ENCODE assay signal across 21 mouse cellular contexts in the genomic region with DNA sequence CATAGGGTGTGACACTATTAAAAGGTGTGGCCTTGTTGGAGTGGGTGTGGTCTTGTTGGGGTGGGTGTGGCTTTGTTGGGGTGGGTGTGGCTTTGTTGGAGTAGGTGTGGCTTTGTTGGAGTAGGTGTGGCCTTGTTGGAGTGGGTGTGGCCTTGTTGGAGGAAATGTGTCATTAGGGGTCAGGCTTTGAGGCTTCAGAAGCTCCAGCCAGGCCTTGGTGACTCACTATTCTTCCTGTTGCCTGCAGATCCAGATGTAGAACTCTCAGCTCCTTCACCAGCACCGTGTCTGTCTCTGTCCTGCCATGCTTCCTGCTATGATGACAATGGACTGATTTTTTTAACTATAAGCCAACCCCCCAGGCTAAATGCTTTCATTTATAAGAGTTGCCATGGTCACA. TPM values are rescaled to one million over a fixed set of nuclear protein-coding genes. Genes with fewer than 3 reads are reported as not detected.
DNase-seq lines count a peak whose midpoint lies in the region; ATAC-seq and TF ChIP-seq lines count a peak whose summit lies in the region.
"Had no signal": no experiment of that assay in that cellular context is flagged by ENCODE, and none has a peak within 500 bp of the region (broad histone marks: within the 10 kb centered on the region; RNA-seq: fewer than 3 reads in every experiment).

No protein-coding gene starts in this region.

- H3K4me1 ChIP-seq in heart, postnatal 0 days (ENCODE audit: control insufficient read depth, insufficient read depth): 0 out of 2 replicates have a peak, but pooled peaks cover 5% of the 10 kb centered on the region
- peaks cover 2% of the 10 kb centered on the region; the same call in 1 of the 2 replicates for H3K4me1 ChIP-seq in heart, adult 2 months (ENCODE audit: control insufficient read depth, insufficient read depth, low read length)
- peaks cover 25% of the 10 kb centered on the region for H3K4me1 ChIP-seq in neural tube, embryonic 15.5 days
- no peaks in the 10 kb centered on the region for H3K4me1 ChIP-seq in stomach, postnatal 0 days (replicated peaks; ENCODE audit: control insufficient read depth, insufficient read depth)
- peaks cover 8% of the 10 kb centered on the region; the same call in 1 of the 2 replicates for H3K4me1 ChIP-seq in midbrain, postnatal 0 days (ENCODE audit: insufficient read depth, low read length)

- TF ChIP-seq CTCF in heart, postnatal 0 days (IDR thresholded peaks at IDR 0.05; ENCODE audit: low read depth): no peak
- TF ChIP-seq CTCF in heart, adult 2 months (IDR thresholded peaks at IDR 0.05): no peak
- no peak for TF ChIP-seq CTCF in brain, embryonic 14.5 days (IDR thresholded peaks at IDR 0.05; ENCODE audit: borderline replicate concordance, extremely low read depth, insufficient read depth, insufficient read length)
- TF ChIP-seq CTCF in stomach, postnatal 0 days (IDR thresholded peaks at IDR 0.05; ENCODE audit: low read depth): no peak
- TF ChIP-seq CTCF in midbrain, postnatal 0 days (IDR thresholded peaks at IDR 0.05): no peak

- intact Hi-C loops in heart, adult 2 months (cut with DNase I): loop anchor here (10.0 kb wide), 1 partner anchor 375 kb away; the partner anchor contains the start of gene Zfp326

- no peak overlapping the region for H3K4me3 ChIP-seq in heart, postnatal 0 days (ENCODE audit: low read depth, low read length)
- no peak overlapping the region for H3K4me3 ChIP-seq in heart, adult 2 months
- no peak overlapping the region for H3K4me3 ChIP-seq in neural tube, embryonic 15.5 days (replicated peaks)
- no peak overlapping the region for H3K4me3 ChIP-seq in stomach, postnatal 0 days (ENCODE audit: low read depth, low read length)
- no peak overlapping the region for H3K4me3 ChIP-seq in midbrain, postnatal 0 days (ENCODE audit: low read depth, low read length)
- H3K4me3 ChIP-seq: embryonic facial prominence, embryonic 12.5 days; heart, embryonic 12.5 days; hindbrain, embryonic 13.5 days; limb, embryonic 12.5 days; midbrain, embryonic 13.5 days; neural tube, embryonic 13.5 days had no signal

- no peak overlapping the region for H3K27ac ChIP-seq in heart, postnatal 0 days (ENCODE audit: low read depth)
- no peak overlapping the region for H3K27ac ChIP-seq in heart, adult 2 months
- H3K27ac ChIP-seq in neural tube, embryonic 15.5 days (replicated peaks): 0 out of 2 replicates have a peak overlapping the region, but pooled peaks have one; percentile 13
- no peak overlapping the region for H3K27ac ChIP-seq in stomach, postnatal 0 days (replicated peaks)
- H3K27ac ChIP-seq in midbrain, postnatal 0 days (ENCODE audit: low read depth, low read length): no peak overlapping the region
- H3K27ac ChIP-seq: embryonic facial prominence, embryonic 12.5 days had no signal

- no peaks in the 10 kb centered on the region for H3K36me3 ChIP-seq in heart, postnatal 0 days (replicated peaks; ENCODE audit: control insufficient read depth, insufficient read depth, low read length)
- H3K36me3 ChIP-seq in heart, adult 2 months (ENCODE audit: control insufficient read depth, insufficient read depth, low read length): no peaks in the 10 kb centered on the region
- H3K36me3 ChIP-seq in neural tube, embryonic 15.5 days: no peaks in the 10 kb centered on the region
- no peaks in the 10 kb centered on the region for H3K36me3 ChIP-seq in stomach, postnatal 0 days (ENCODE audit: control insufficient read depth, insufficient read depth, low read length)
- H3K36me3 ChIP-seq in midbrain, postnatal 0 days (ENCODE audit: insufficient read depth, low read length): no peaks in the 10 kb centered on the region
- H3K36me3 ChIP-seq: embryonic facial prominence, embryonic 12.5 days; heart, embryonic 12.5 days; hindbrain, embryonic 13.5 days; limb, embryonic 12.5 days; midbrain, embryonic 13.5 days; neural tube, embryonic 13.5 days had no signal

- no peak for TF ChIP-seq EP300 in heart, postnatal 0 days (IDR thresholded peaks at IDR 0.05; ENCODE audit: low read depth)
- no peak for TF ChIP-seq EP300 in heart, adult 2 months (IDR thresholded peaks at IDR 0.05; ENCODE audit: insufficient read depth, low read depth, low read length)
- TF ChIP-seq EP300 in stomach, postnatal 0 days (optimal IDR thresholded peaks at IDR 0.05): no peak

- peak; percentile 29 for DNase-seq in heart, postnatal 0 days (ENCODE audit: low spot score)
- DNase-seq in heart, adult 2 months: no peak
- DNase-seq in neural tube, embryonic 10.5 days (ENCODE audit: extremely low spot score, low spot score): no peak
- peak; percentile 5 for DNase-seq in brain, embryonic 14.5 days (ENCODE audit: low read depth)
- DNase-seq in stomach, postnatal 0 days (ENCODE audit: low spot score): no peak
- DNase-seq in gastrocnemius, adult 8-10 months (ENCODE audit: low spot score in 2 of 2): no peak
- no peak for DNase-seq in midbrain, postnatal 0 days (ENCODE audit: low spot score)
- DNase-seq: adrenal gland, adult 8-10 months; cerebellum, postnatal 14 days; gastrocnemius, postnatal 25 days; kidney, adult 2 months; kidney, postnatal 4 days; layer of hippocampus, postnatal 36 days; lung, adult 18-20 months had no signal

- H3K4me2 ChIP-seq in heart, postnatal 0 days (ENCODE audit: low read depth, low read length): no peak overlapping the region
- no peak overlapping the region for H3K4me2 ChIP-seq in neural tube, embryonic 15.5 days
- H3K4me2 ChIP-seq in stomach, postnatal 0 days (replicated peaks; ENCODE audit: low read depth): no peak overlapping the region
- H3K4me2 ChIP-seq in midbrain, postnatal 0 days (ENCODE audit: low read depth, low read length, poor library complexity, severe bottlenecking): no peak overlapping the region
- H3K4me2 ChIP-seq: embryonic facial prominence, embryonic 12.5 days; heart, embryonic 12.5 days; hindbrain, embryonic 13.5 days; limb, embryonic 12.5 days; midbrain, embryonic 13.5 days; neural tube, embryonic 13.5 days had no signal

- WGBS in heart, postnatal 0 days: 67% methylated on average over 1 of the region's 1 CpGs
- 26% methylated on average over 1 of the region's 1 CpGs for WGBS in heart, adult 2 months
- 50% methylated on average over 1 of the region's 1 CpGs for WGBS in neural tube, embryonic 15.5 days
- 62% methylated on average over 1 of the region's 1 CpGs for WGBS in stomach, postnatal 0 days
- 9% methylated on average over 1 of the region's 1 CpGs for WGBS in midbrain, postnatal 0 days

- H3K9me3 ChIP-seq in heart, postnatal 0 days (replicated peaks; ENCODE audit: control insufficient read depth, low read length): no peaks in the 10 kb centered on the region
- H3K9me3 ChIP-seq in neural tube, embryonic 15.5 days (replicated peaks): no peaks in the 10 kb centered on the region
- no peaks in the 10 kb centered on the region for H3K9me3 ChIP-seq in stomach, postnatal 0 days (ENCODE audit: control insufficient read depth, low read length)
- H3K9me3 ChIP-seq in midbrain, postnatal 0 days (ENCODE audit: low read length): no peaks in the 10 kb centered on the region
- H3K9me3 ChIP-seq: embryonic facial prominence, embryonic 12.5 days; hindbrain, embryonic 13.5 days; midbrain, embryonic 13.5 days; neural tube, embryonic 13.5 days had no signal

- peak; percentile 34; the same call in 1 of the 2 replicates for ATAC-seq in heart, postnatal 0 days (ENCODE audit: insufficient read depth, low read depth)
- no peak for ATAC-seq in neural tube, embryonic 15.5 days (ENCODE audit: low FRiP score)
- ATAC-seq in stomach, postnatal 0 days (ENCODE audit: low FRiP score, low TSS enrichment): peak; percentile 65
- no peak for ATAC-seq in midbrain, postnatal 0 days (ENCODE audit: low FRiP score)

- H3K79me2 ChIP-seq in heart, adult 2 months (replicated peaks; ENCODE audit: control insufficient read depth, insufficient read depth, low read length): no peaks in the 10 kb centered on the region

- TF ChIP-seq POLR2A in heart, adult 2 months (IDR thresholded peaks at IDR 0.05; ENCODE audit: insufficient read depth, low read depth, low read length): no peak
- TF ChIP-seq POLR2A in brain, embryonic 14.5 days (IDR thresholded peaks at IDR 0.05; ENCODE audit: borderline replicate concordance, extremely low read depth, insufficient read depth, insufficient read length, poor library complexity, severe bottlenecking): no peak

- no peak overlapping the region for H3K9ac ChIP-seq in heart, postnatal 0 days (replicated peaks; ENCODE audit: low read depth, low read length)
- H3K9ac ChIP-seq in heart, adult 2 months (ENCODE audit: low read depth, low read length): no peak overlapping the region
- no peak overlapping the region for H3K9ac ChIP-seq in neural tube, embryonic 15.5 days (replicated peaks)
- H3K9ac ChIP-seq in stomach, postnatal 0 days (ENCODE audit: low read length): no peak overlapping the region
- no peak overlapping the region for H3K9ac ChIP-seq in midbrain, postnatal 0 days (replicated peaks; ENCODE audit: low read length, poor library complexity, severe bottlenecking)
- H3K9ac ChIP-seq: embryonic facial prominence, embryonic 12.5 days; heart, embryonic 12.5 days; limb, embryonic 12.5 days; midbrain, embryonic 13.5 days; neural tube, embryonic 13.5 days had no signal

- no peaks in the 10 kb centered on the region for H3K27me3 ChIP-seq in heart, postnatal 0 days (ENCODE audit: control insufficient read depth, insufficient read depth, low read length)
- no peaks in the 10 kb centered on the region for H3K27me3 ChIP-seq in heart, adult 2 months (ENCODE audit: control insufficient read depth, insufficient read depth, low read length)
- no peaks in the 10 kb centered on the region for H3K27me3 ChIP-seq in neural tube, embryonic 15.5 days (replicated peaks)
- H3K27me3 ChIP-seq in stomach, postnatal 0 days (ENCODE audit: control insufficient read depth, insufficient read depth, low read length): no peaks in the 10 kb centered on the region
- no peaks in the 10 kb centered on the region for H3K27me3 ChIP-seq in midbrain, postnatal 0 days (ENCODE audit: insufficient read depth, low read length)
- H3K27me3 ChIP-seq: heart, embryonic 12.5 days; midbrain, embryonic 13.5 days; neural tube, embryonic 13.5 days had no signal

RNA-seq across cellular contexts. Expression of gene Lrrc8c, which starts 19.8 kb away (rescaled TPM):
- 5.0 and 19.9 TPM in 2 replicates for total RNA-seq in heart, postnatal 0 days (2014; rRNA removed; ENCODE audit: low replicate concordance)
- polyA plus RNA-seq in heart, postnatal 0 days (2015; fragmentation: Nextera tagmentation; extraction: Ambion mirVana): 11.1 and 14.9 TPM in 2 replicates
- 10 to 100 TPM; 19.7 to 35.5 TPM for total RNA-seq in heart, adult 2 months (2021)
- polyA plus RNA-seq in heart, adult 2 months (2012; rRNA removed): 23.5 and 37.5 TPM in 2 replicates
- 14.7 and 16.4 TPM in 2 replicates for polyA plus RNA-seq in neural tube, embryonic 15.5 days (2015; fragmentation: Nextera tagmentation; extraction: Ambion mirVana)
- polyA plus RNA-seq in brain, embryonic 14.5 days (2012; rRNA removed): 8.9 and 14.8 TPM in 2 replicates
- polyA plus RNA-seq in stomach, postnatal 0 days (2015; fragmentation: Nextera tagmentation; extraction: Ambion mirVana): 5.2 and 7.3 TPM in 2 replicates
- total RNA-seq in gastrocnemius, adult 8-10 months (2022): 1 to 10 TPM; 4.7 to 8.1 (median 5.5) TPM
- 11.4 and 11.6 TPM in 2 replicates for total RNA-seq in midbrain, postnatal 0 days (2014; rRNA removed)
- 10.8 and 14.7 TPM in 2 replicates for polyA plus RNA-seq in midbrain, postnatal 0 days (2015; fragmentation: Nextera tagmentation; extraction: Ambion mirVana)

Comparison
In these comparisons a context has a peak if more than half of its experiments do, and no peak if none do; other contexts are left out.
1. DNase-seq: peak in heart, postnatal 0 days (single experiment) and brain, embryonic 14.5 days (single experiment); none in heart, adult 2 months (0 of 2), neural tube, embryonic 10.5 days (single experiment), stomach, postnatal 0 days (single experiment), gastrocnemius, adult 8-10 months (0 of 2) and midbrain, postnatal 0 days (single experiment).
2. ATAC-seq: peak in heart, postnatal 0 days (single experiment) and stomach, postnatal 0 days (single experiment); none in neural tube, embryonic 15.5 days (single experiment) and midbrain, postnatal 0 days (single experiment).